Mouse (Mus musculus) stomach, adult 2 months (tissue): Measurements from ENCODE around the gene Sftpa1. TPM values are rescaled to one million over a fixed set of nuclear protein-coding genes. Genes with fewer than 3 reads are reported as not detected.

Source experiments
- polyA plus RNA-seq: library from polyadenylated mRNA; depleted of rRNA; stranded (reverse); fragments of >200 nt; gene quantifications from 2 replicates; pipeline ENCODE4 v1.2.3, GENCODE M21; 2012; rRNA removed

Sftpa1 gene
- polyA plus RNA-seq = not detected in 2 replicates

DNA sequence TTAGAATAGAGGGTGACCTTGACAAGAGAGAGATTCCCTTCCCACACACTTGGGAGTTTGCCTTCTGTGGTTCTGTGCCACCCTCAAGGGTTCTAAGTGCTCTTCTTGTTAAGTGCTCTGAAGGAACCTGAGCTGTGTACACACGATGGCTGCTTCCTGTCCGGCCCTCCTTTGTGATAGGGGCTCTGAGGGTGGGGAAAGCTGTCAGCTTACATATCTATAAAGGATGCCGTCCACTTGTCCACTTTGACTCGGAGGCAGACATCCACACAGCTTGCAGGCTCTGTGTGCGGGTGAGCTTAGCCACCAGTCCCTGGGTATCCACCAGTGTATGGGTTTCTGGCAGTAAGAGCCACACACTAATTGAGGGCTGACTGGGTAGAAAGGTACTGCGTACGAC is at the start of gene Sftpa1:
Sftpa1 (plus strand) TSS at position 243 of the 400 bp plus-strand sequence.

DNA sequence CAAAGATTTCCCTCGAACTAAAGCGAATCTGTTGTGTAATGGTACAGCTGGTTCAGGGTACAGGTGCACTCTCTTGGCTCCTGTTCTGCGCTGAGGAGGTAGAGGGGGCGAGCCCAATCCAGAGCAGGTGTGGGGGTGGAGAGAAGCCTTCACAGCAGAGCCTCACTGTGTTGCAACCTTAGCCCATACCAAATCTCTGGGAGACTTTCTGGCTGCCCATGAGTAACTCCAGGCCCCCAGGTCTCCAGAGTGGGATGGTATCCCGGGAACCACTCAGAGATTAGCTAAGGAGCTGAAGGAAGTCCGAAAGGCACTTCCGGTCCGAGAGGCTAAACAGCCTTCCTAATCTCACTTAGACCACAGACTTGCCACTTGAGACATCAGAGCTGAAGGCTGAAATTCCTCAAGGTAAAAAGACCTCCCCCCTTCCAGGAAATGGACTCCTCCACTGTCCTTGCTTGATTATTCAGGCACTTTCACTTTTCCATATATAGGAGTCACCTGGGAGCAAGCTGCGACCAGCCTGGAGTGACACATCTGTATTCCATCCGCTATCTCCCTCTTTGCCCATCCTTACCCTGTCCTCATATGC is 26.6 kb upstream of the Sftpa1 start, which contains the start of gene Mat1a:
Mat1a (plus strand) TSS at position 183 of the 592 bp plus-strand sequence.

DNA sequence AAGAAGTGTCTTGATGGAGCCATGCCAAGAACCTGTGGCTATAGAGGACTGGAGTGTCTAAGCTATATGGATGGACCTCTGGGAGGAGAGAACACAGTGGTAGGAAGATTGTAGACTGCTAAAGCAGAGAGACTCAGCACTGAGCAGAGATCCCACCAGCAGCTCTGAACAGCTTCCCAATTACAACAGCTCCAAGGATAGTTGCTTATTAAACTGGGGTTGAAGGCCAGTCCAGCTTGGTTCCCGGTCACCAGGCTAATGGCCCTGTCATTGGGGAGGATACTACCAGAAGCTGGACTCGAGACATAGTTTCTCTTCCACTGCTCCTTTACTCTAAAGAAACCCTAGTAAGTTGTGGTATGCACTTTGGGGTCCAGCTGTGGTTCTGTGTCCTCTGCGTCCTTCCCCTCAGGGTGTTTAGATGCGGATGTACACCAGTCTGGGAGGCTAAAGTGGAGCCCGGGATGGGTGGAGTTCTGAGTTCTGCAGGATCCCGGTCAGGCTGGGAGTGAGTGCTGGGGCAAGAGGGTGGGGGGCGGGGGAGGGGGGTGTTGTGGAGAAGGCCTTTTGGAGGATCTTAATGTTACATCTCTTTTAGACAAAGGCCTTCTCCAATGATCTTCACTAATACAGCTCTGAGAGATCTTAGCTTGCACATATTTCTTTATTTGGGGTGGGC is 19.8 kb downstream of the Sftpa1 start, which contains the start of gene Mbl1:
Mbl1 (plus strand) TSS at position 239 of the 679 bp plus-strand sequence.

DNA sequence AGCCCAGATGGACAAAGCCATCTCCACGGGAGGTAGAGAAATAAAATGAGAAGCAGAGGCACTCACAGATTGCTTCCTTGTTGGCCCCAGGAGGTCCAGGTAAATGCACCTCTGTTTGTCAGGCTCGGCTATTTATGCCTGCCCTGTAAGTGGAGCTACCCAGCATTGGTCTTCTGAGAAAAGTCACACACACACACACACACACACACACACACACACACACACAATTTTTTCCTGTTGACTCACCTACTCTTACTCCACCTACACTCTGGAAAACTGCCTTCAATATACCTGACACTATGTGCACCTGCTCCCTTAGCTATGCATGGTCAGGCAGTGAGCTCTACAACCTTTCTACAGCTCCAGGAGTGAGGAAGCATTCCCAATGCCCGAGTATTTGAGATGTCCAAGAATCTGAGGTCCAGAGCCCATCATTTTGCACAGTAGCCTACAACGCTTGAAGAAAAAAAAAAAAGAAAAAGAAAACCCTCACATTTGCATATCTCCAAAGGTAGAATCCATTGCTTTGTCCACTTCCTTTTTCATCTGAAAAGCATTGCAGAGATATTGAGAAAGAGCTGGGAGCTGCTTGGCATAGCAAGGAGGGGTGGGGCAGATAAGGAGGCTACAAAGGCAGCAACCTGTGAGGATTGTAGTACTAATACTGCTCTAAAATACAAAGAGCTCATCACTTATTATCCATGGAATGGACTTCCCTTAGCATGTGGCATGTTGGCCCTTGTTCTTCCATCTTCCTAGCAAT is 53.7 kb downstream of the Sftpa1 start, which contains the start of gene Sftpd:
Sftpd (minus strand) TSS at position 91 of the 763 bp plus-strand sequence.

Other genes with a start within 250 kb of the Sftpa1 start
- gene Sh2d4b, start 238.5 kb upstream of the Sftpa1 start, polyA plus RNA-seq = 0.03 TPM in 1 of 2 replicates, not detected in the other
- gene Tspan14, start 165.0 kb upstream of the Sftpa1 start, polyA plus RNA-seq = 22.8 and 28.0 TPM in 2 replicates
- gene Fam213a, start 118.0 kb upstream of the Sftpa1 start, polyA plus RNA-seq = 3.7 and 4.7 TPM in 2 replicates
- not detected in 2 replicates for gene Dydc2, start 62.6 kb upstream of the Sftpa1 start, polyA plus RNA-seq
- gene Dydc1, start 58.9 kb upstream of the Sftpa1 start, polyA plus RNA-seq = not detected in 2 replicates
- 0.09 and 0.13 TPM in 2 replicates for gene Mat1a, start 26.7 kb upstream of the Sftpa1 start, polyA plus RNA-seq
- gene Mbl1, start 19.7 kb downstream of the Sftpa1 start, polyA plus RNA-seq = not detected in 2 replicates
- gene Sftpd, start 53.4 kb downstream of the Sftpa1 start, polyA plus RNA-seq = 0.05 and 0.09 TPM in 2 replicates
- gene Gm2832, start 147.0 kb downstream of the Sftpa1 start, polyA plus RNA-seq = not detected in 2 replicates
- not detected in 2 replicates for gene Gm5798, start 216.8 kb downstream of the Sftpa1 start, polyA plus RNA-seq